Mouse (Mus musculus) hindbrain, embryonic 11.5 days (tissue): Measurements from ENCODE around the gene Ndel1. TPM values are rescaled to one million over a fixed set of nuclear protein-coding genes. Genes with fewer than 3 reads are reported as not detected.

Experiments used
- polyA plus RNA-seq: library from polyadenylated mRNA; unstranded; fragments of >200 nt; fragmentation: Nextera tagmentation; extraction: Ambion mirVana; gene quantifications from 2 replicates; pipeline ENCODE4 v1.2.1, GENCODE M21; 2014

Gene Ndel1
- polyA plus RNA-seq, 1 experiment from 2014 or later: 53.3 TPM

Other genes starting within 250 kb of the Ndel1 start
- 131 and 140 TPM in 2 replicates for gene Myh10, start 180.3 kb downstream of the Ndel1 start, polyA plus RNA-seq
- not detected in 2 replicates for gene Rnf222, start 16.7 kb upstream of the Ndel1 start, polyA plus RNA-seq
- 839 and 854 TPM in 2 replicates for gene Rpl26, start 29.7 kb upstream of the Ndel1 start, polyA plus RNA-seq
- 0.15 and 0.18 TPM in 2 replicates for gene Odf4, start 55.2 kb upstream of the Ndel1 start, polyA plus RNA-seq
- 4.9 and 5.5 TPM in 2 replicates for gene Arhgef15, start 85.6 kb upstream of the Ndel1 start, polyA plus RNA-seq
- gene Slc25a35, start 96.3 kb upstream of the Ndel1 start, polyA plus RNA-seq: 1.6 and 1.8 TPM in 2 replicates
- 56.0 and 59.3 TPM in 2 replicates for gene Rangrf, start 103.3 kb upstream of the Ndel1 start, polyA plus RNA-seq
- 31.5 and 31.8 TPM in 2 replicates for gene Pfas, start 136.6 kb upstream of the Ndel1 start, polyA plus RNA-seq
- 48.7 and 59.5 TPM in 2 replicates for gene Ctc1, start 144.1 kb upstream of the Ndel1 start, polyA plus RNA-seq
- 131 and 141 TPM in 2 replicates for gene Aurkb, start 173.8 kb upstream of the Ndel1 start, polyA plus RNA-seq
- gene Borcs6, start 187.9 kb upstream of the Ndel1 start, polyA plus RNA-seq: 9.8 and 11.6 TPM in 2 replicates
- 52.4 and 54.6 TPM in 2 replicates for gene Tmem107, start 198.9 kb upstream of the Ndel1 start, polyA plus RNA-seq
- gene Vamp2, start 216.6 kb upstream of the Ndel1 start, polyA plus RNA-seq: 85.1 and 98.1 TPM in 2 replicates
- 5.6 and 7.4 TPM in 2 replicates for gene Per1, start 223.4 kb upstream of the Ndel1 start, polyA plus RNA-seq
- gene Hes7, start 248.5 kb upstream of the Ndel1 start, polyA plus RNA-seq: 0.19 and 0.29 TPM in 2 replicates